Mouse (Mus musculus) layer of hippocampus, postnatal 14 days (tissue): ENCODE data around the gene Klrd1. TPM values are rescaled to one million over a fixed set of nuclear protein-coding genes. Genes with fewer than 3 reads are reported as not detected.
"Not testable (repeated sequence)": the region's sequence is repeated elsewhere in the genome, so short reads cannot be mapped to it uniquely, and the experiment has no call there.

ENCODE experiments used
- DNase-seq, 2 experiments: peaks; one replicate each; pipeline ENCODE4 v3.0.0; 2021 to 2022; ENCODE audit warnings: low spot score in 2 of 2, mixed read lengths in 1 of 2
- long read RNA-seq, 2 experiments: library from polyadenylated mRNA; stranded (forward); transcript quantifications; one replicate each; pipeline ENCODE4 v2.0.0; 2021
- total RNA-seq, 2 experiments: library from RNA; stranded (reverse); gene quantifications; 2 replicates each; pipeline ENCODE4 v1.2.3; 2021

The Klrd1 gene
- not detected for total RNA-seq
- long read RNA-seq, experiment 1: 0 reads
- long read RNA-seq, experiment 2: 0 reads

- no peak for DNase-seq
Observed at GRCm38 (mm10) chr6:129591508-129591907, at the start of gene Klrd1. Gene Klrd1 (plus strand): TSS chr6:129591782.

GRCm38 (mm10) chr6:129541931-129542330 lies 49.7 kb upstream of the Klrd1 start:
- peak in 1 of 2 experiments; percentile 29 for DNase-seq

- no peak for DNase-seq
Observed at GRCm38 (mm10) chr6:129542540-129542939, 49.0 kb upstream of the Klrd1 start.

GRCm38 (mm10) chr6:129543709-129544606 lies 47.6 kb upstream of the Klrd1 start:
- DNase-seq: peak; percentile 69 to 78

GRCm38 (mm10) chr6:129547277-129547676 lies 44.3 kb upstream of the Klrd1 start:
- no peak for DNase-seq

- no peak for DNase-seq
Observed at GRCm38 (mm10) chr6:129548009-129548408, 43.6 kb upstream of the Klrd1 start.

- DNase-seq: no peak
Observed at GRCm38 (mm10) chr6:129557298-129558023, 34.1 kb upstream of the Klrd1 start.

GRCm38 (mm10) chr6:129558946-129559640 lies 32.5 kb upstream of the Klrd1 start:
- DNase-seq: peak; percentile 68 to 79

GRCm38 (mm10) chr6:129559641-129560027 lies 31.9 kb upstream of the Klrd1 start:
- DNase-seq: no peak

GRCm38 (mm10) chr6:129565257-129565656 lies 26.3 kb upstream of the Klrd1 start:
- no peak for DNase-seq

- no peak for DNase-seq
Observed at GRCm38 (mm10) chr6:129575315-129575714, 16.3 kb upstream of the Klrd1 start.

- no peak for DNase-seq
Observed at GRCm38 (mm10) chr6:129577605-129578004, 14.0 kb upstream of the Klrd1 start, which contains the start of gene Klre1. Gene Klre1 (plus strand): TSS chr6:129577905.

- no peak for DNase-seq
Observed at GRCm38 (mm10) chr6:129581274-129581673, 10.3 kb upstream of the Klrd1 start.

- DNase-seq: no peak
Observed at GRCm38 (mm10) chr6:129581896-129582295, 9.7 kb upstream of the Klrd1 start.

- DNase-seq: no peak
Observed at GRCm38 (mm10) chr6:129583014-129583413, 8.6 kb upstream of the Klrd1 start.

GRCm38 (mm10) chr6:129608372-129608771 lies 16.8 kb downstream of the Klrd1 start:
- DNase-seq: no peak

GRCm38 (mm10) chr6:129623735-129624134 lies 32.2 kb downstream of the Klrd1 start, which contains the start of gene Klrk1:
Gene Klrk1 (minus strand): TSS chr6:129623864.
- no peak for DNase-seq

- DNase-seq: not testable (repeated sequence)
Observed at GRCm38 (mm10) chr6:129631046-129631445, 39.5 kb downstream of the Klrd1 start.

GRCm38 (mm10) chr6:129643237-129643636 lies 51.7 kb downstream of the Klrd1 start, which contains the start of gene Klrc3:
Gene Klrc3 (minus strand): TSS chr6:129643337.
- not testable (repeated sequence) for DNase-seq

GRCm38 (mm10) chr6:129644054-129644453 lies 52.5 kb downstream of the Klrd1 start:
- DNase-seq: not testable (repeated sequence)
